Mouse (Mus musculus) lung, postnatal 14 days (tissue): Measurements from ENCODE around the gene Ccdc130.

Source experiments
- DNase-seq: peaks from one replicate; pipeline ENCODE4 v3.0.0; 2021

The Ccdc130 gene

DNA sequence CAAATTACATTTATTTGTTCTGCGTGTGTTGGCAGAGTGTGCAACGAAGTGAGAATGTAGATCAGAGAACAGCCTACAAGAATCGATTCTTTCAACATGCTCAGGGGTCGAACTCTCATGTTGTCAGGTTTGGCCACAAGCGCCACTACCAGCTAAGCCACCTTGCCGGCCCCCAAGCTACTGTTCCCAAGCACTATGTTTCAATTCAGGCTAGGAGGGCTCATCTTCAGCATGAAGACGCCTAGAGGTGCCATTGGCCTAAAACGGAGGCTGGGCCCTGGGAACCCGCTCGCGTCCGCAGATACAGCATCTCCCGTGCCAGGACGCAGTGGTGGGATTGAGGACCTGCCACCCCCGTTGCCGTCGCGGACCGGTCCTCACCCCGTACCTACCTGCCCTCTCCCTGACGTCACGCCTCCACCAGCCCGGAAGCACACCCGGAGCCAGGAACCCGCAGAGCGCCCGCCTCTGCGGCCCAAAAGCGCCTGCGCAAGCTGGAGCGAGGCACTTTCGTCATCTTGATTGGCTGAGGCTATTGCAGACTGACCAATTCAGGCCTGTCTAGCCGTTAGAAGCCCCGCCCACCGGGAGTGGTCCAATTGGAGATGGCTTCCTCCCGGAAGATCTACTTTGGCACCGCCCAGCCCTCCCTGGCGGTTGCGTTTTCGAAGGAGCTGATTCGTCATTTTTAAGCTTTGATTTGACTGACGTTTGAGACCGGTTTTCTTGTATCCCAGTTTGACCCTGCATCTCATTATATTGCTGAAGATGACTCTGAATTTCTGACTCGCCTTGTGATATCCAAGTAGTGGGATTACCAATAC, at the start of gene Ccdc130:
Ccdc130 (minus strand) TSS at position 431 of the 824 bp plus-strand sequence.
- DNase-seq: peak; percentile 100

DNA sequence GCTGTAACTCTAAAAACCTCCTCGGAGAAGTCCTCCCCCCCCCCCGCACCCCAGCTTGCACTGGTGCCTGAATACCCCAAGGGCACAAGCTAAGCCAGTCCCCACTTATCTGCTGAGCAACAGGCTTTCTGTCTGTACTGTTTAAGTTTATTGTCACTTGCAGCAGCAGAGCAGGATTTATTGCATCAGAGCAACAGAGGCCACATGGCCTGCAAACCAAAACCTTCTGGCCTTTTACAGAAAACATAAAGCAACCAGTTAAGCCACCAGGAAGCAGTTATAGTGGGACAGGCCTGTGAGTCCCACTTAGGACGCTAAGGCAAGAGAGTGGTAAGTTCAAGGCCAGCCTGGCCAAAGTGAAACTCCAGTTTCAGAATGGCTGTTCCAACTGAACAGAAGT, 38.2 kb upstream of the Ccdc130 start:
- DNase-seq: no peak

DNA sequence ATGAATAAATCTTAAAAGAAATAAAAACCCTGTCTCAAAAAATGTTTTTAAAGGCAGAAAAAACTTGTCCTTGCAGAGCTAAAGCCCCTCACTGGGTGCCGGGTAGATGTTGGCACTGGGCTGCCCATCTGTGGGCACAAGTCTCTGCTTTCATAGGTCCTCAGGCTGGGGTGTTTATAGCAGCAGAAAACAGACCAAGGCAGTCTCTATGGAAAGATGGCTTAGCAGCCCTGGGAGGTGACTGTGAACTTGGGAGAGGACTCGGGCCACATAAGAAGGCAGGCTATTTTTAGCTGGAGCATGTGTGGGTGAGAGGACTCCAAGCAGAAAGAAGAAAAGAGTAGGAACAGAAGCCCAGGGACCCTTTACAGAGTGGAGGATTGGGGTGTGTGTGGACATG, 33.8 kb upstream of the Ccdc130 start:
- DNase-seq: no peak

DNA sequence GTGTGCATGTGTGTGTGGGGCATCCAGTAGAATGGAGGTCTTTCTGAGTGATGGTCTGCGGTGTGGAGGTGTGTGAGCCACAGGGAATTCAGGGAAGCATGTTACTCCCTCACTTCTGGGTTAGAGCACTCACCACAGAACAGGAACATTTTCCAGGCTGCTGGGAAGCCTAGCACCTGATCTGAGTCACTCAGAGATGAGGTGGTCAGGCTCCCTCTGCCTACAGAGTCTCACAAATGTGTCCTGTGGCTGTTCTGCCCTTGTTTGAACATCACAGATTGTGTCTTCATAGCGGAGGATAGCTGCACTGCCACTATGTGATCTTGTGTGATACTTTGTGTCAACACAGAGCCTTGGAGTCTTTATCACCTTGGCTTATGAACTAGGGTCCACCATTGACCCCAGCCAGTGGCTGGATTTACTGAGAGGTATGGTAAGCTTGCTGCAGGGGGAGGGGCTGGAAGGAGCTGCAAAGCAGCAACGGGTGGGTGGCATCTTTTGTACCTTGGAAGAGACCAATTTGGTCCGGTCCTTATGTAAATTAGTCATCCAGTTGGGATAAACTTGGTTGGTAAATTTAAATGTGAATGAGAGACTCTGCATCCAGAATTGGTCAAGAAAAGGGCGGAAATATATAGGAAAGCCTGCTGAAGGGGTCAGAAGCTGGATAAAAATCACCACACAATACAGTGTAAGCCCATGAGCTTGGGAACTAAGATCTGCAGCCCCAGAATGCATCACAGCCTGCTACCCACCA, 27.0 kb upstream of the Ccdc130 start:
- DNase-seq: no peak

DNA sequence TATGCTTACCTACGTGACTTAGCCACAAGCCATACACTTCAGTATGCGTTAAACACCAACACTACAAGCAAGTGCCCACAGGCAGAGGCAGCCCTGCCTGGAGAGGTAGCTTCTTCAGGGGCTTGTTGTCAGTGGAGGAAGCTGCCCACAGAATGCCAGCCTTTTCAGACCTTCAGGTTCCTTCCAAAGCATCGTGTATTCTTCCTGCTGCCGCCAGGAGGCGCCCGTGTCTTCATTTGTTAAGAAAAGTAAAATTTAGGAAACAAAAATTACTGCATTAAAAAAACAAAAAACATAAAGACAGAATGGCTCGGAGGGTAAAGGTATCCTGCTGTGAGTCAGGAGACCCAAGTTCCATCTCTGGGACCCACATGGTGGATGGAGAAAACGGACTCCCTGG, 21.5 kb upstream of the Ccdc130 start:
- DNase-seq: peak; percentile 59

DNA sequence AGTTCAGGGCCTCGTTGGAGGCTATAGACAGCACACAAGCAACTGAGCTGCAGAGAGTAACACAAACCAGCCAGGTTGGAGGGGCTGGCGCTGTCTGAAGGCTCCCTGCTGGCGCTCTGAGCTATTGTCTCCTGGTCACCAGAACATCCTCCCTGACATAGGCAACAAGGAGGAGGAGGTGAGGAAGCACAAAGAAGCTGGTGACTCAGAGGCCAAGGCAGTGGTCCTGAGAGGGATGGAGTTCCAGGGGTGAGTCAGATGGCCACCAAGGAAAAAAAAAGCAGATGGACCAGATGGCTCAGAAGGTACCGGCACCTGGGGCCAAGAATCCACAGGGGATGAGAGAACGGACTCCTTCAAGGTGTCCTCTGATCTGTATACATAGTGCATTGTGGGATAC, 20.9 kb upstream of the Ccdc130 start:
- no peak for DNase-seq

DNA sequence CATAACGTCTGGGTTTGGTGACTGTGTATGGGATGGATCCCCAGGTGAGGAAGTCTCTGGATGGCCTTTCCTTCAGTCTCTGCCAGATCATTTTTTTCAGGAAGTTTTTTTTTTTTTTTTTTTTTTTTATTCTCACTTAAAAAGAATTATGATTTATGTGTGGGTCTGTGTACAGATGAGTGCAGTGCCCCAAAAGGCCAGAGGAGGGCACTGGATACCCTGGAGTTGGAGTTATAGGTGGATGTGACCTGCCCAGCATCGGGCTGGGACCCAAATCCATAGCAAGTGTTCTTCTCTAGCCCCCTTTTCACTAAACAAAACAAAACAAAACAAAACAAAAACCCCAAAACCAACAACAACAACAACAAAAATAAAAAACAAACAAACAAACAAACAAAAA, 18.7 kb upstream of the Ccdc130 start:
- no peak for DNase-seq

DNA sequence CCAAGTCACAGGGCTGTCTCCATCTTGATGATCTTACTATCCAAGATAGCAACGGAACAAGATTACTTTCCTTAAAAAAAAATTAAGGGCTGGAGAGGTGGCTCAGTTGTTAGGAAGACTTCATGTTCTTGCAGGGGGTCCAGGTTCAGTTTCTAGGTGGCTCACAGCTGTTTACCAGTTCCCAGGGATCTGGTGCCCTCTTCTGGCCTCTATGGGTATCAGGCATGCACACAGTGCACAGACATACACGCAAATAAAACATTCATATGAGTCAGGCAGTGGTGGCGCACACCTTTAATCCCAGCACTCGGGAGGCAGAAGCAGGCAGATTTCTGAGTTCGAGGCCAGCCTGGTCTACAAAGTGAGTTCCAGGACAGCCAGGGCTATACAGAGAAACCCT, 15.5 kb upstream of the Ccdc130 start:
- DNase-seq: peak; percentile 70

DNA sequence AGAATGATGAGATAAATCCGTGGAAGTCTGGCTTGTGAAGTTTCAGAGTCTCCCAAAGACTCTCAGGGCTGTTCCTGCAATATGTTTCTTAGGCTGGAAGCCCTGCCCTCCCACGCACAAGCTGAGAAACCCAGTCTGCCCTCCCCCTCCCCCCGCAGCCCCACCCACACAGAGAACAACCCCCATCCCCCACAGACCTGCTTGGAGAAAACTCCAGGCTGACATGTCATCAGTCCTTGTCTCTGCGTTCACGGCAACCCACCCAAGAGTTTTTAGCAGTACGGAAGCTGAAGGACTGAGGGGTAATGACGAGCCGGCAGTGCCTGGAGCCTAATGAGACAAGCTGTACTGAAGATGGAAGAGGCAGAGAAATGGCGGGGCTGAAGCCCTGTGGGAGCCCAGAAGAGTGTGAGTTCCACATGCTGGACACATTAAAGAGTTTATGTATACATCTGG, 14.5 kb upstream of the Ccdc130 start:
- peak; percentile 52 for DNase-seq

DNA sequence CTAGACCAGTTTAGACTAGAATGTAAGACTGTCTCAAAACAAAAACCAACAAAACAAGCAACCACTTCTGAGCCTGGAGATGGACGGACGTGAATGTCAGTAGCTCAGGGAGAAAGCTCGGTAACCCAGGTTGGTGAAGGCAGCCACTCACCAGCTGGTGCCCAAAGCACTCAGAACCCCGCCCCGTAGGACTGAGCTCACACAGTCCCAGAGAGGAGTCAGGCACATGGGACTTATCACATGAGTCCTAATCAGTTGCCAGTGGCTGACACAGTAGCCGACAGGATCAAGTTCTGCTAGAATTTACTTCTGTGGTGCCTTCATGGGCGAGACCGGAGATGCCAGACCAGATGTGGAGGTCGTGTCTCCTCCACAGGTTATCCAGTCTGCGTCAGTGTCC, 10.6 kb upstream of the Ccdc130 start:
- no peak for DNase-seq

DNA sequence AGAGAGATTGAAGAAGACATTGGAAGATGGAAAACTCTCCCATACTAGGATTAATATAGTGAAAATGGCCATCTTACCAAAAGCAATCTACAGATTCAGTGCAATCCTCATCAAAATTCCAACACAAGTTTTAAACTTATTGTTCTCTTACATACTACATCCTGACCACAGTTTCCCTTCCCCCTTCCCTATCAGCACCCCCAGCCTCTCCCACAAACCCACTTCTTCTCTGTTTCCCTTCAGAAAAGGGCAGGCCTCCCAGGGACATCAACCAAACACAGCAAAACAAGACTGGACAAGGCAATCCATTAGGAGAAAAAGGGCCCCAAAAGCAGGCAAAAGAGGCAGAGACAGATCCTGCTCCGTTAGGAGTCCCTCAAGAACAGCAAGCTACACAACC, 6.3 kb upstream of the Ccdc130 start:
- no peak for DNase-seq

DNA sequence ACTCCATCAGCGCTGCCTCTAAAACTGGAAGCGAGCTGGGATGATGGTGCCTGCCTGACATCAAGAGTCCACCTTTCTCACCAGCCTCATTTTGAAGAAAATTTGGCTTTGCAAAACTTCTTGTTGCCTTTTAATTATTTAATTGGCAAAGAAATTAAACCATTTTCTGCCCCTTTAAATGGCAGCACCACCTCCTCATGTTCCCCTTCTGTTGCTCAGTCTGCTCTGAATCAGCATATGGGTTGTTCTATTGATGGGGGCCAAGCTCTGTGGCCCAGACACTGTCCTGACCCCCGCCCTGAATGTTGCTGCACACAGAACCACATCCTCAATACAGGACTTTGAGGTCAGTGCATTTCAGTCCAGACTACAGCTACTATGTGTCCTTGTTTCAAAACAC, 3.8 kb upstream of the Ccdc130 start:
- no peak for DNase-seq

DNA sequence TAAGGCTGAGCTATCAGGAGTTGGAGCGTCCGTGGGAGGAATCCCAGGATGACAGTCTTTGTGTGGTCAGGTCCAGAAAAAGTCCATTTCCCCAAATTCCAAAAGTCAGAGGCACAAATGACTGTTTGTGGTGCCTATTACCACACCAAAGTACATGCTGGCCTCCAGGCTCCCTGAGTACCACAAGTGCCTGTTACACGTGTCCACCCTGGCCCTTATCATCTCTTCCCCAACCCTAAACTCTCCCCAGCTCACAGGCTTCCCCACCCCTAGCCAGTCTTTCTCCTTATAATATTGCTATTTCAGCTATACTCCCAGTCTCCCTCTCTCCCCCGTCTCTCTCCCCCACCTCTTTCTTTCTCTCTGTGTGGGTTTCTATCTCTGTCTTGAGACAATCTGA, 2.1 kb upstream of the Ccdc130 start:
- DNase-seq: no peak

DNA sequence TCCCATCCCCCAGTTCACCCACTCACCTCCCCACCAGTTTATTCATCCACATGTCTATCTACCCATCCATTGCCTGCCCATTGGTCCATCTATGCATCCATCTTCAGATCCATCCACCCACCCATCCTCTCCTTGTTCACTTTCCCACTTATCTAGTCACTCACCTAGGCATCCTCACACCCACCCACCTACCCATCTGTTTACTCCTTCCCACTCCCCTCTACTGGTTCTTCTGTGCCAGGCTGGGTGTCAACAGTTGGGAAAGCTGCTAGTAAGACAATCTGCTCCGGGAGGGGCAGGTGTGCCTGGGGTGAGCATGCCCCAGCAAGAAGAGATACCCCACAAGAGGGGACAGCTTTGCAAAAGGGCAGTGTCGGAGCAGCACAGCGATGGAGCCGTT, 9.1 kb downstream of the Ccdc130 start:
- no peak for DNase-seq

DNA sequence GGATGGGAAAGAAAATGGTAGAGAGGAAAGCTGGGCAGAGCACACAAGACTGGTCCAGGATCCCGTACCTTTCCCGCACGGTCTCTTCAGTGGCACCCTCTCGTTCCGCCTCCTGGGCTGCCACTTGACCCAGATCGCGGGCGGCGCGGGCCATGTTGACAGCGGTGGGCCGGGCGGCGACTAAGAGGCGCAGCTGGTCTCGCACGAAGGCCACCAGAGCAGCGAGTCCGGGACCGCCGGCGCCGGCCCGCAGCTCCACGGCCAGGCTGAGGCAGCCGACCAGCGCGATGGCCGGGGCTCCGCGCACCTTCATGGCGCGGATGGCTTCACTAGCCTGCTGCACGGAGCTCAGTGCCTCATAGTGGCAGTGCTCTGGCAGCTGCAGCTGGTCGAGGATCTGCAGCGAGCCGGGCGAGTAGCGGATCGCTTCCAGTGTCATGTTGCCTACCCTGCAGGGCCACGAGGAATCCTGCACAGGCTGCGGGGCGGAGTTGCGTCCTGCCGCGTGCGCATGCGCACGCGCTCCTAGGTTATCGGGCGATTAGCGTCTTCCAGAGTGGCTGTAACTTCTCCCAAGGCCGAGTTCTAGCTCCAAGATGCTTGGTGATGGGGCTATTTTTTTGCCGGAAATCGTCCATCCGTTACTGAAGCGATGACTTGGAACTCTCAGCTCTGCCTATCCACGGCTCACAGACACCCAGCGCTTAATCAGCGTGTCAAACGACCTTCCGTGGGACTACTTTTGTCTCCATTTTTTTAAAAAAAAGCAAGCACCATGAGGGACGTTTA, 13.2 kb downstream of the Ccdc130 start, which contains the start of gene Mri1:
Mri1 (minus strand) TSS at position 505 of the 789 bp plus-strand sequence.
- DNase-seq: peak; percentile 81

DNA sequence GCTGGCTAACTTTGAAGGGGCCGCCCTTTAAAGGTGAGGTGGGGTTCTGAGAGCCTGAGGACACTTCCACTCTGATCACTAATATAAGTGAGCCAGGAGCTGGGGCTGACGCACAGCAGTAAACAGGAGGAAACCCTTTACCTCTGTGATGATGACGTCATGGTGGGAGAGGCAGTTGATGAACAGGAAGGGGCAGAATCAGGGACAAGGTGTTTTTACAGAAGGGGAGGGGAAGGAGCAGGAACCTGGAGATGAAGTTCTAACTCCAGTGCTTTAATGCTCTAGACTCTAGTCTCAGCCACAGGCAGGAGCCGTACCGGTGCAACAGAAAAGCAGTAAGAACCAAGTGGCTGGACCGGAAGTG, 13.7 kb downstream of the Ccdc130 start:
- peak; percentile 41 for DNase-seq

DNA sequence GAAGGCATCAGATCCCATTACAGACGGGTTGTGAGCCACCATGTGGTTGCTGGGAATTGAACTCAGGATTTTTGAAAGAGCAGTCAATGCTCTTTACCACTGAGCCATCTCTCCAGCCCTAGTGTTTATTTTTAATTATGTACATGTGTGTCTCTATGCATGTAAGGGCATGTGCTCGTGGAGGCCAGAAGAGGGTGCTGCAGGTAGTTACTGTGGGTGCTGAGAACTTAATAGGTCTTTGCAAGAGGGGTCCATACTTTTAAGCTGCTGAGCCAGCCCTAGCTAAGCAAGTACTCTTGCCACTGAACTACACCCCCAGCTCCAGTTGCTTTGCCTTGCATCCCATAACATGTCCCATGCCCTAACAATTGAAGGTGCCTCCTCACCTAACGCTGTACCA, 14.3 kb downstream of the Ccdc130 start:
- no peak for DNase-seq

DNA sequence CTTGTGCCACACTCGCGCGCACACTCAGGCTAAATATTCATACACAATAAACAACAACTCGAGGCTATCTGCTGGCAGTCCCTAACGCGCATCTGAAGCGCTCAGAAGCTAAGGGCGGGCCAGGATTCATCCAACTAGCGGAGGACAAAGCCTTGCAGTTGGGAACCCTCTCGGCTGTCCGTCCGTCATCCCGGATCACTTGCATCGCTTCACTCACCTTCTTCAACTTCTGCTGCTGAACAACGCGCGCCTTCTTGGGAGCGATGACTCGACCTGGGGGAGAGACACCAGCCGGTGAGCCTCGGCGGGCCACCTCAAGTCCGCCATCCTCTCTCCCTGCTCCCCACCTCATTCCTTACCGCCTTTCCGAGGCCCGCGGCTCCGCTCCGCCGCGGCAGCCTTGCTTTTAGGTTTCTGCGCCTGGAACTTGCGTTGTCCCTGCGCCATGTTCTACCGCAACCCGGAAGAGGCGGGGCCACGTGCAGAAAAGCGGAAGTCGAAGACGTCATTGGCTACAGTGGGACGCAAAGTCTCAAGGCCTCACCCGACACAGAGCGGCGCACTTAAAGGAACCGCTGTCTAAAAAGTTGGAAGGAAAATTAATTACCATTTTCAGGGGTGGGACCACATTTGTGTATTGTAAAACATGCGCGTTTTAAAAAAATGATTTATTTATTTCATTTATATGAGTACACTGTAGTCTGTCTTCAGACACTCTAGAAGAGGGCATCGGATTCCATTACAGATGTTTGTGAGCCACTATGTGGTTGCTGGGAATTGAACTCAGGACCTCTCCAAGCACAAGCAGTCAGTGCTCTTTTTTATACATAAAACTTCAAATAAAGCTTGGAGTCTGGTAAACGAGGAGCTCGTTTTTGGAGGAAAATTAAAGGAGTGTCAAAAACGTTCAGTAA, 20.7 kb downstream of the Ccdc130 start, which contains the start of gene D8Ertd738e:
D8Ertd738e (minus strand) TSS at position 463 of the 914 bp plus-strand sequence.
- peak; percentile 88 for DNase-seq

DNA sequence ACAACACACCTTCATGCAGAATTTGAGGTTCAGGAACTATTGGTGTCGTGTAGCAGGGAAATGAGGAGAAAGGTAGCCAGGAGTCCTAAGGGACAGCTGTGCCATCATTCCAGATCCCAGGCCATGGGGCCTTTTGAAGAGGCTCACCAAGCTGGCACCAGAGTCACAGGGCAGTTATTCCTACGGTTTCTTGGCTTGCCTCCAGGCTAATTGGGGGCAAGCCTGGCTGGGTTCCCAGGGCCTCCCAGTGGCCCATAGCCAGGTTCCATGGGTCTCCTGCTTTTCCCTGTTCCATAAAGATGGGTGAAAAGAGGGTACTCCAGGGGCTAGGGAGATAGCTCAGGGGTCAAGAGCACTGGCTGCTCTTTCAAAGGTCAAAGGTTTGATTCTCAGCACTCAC, 28.4 kb downstream of the Ccdc130 start:
- DNase-seq: no peak

DNA sequence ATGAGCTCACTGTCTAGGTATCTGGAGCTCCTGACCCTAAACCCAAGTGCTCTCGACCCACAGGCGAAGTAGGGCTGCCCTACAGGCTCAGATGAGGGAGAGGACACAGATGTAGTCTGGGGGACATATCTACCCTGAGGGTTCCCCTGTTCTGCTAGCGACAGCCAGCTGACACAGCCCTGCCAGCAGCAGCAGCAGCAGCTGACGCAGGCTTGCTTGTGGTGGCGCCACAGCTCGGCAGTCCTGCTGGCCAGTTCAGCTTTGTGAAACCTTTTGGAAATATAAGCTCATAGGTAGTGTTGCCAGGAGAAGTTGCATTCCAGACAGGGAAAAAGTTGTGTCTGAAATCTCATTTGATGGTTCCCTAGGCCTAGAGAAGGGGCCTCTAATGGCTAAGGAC, 29.0 kb downstream of the Ccdc130 start:
- no peak for DNase-seq

DNA sequence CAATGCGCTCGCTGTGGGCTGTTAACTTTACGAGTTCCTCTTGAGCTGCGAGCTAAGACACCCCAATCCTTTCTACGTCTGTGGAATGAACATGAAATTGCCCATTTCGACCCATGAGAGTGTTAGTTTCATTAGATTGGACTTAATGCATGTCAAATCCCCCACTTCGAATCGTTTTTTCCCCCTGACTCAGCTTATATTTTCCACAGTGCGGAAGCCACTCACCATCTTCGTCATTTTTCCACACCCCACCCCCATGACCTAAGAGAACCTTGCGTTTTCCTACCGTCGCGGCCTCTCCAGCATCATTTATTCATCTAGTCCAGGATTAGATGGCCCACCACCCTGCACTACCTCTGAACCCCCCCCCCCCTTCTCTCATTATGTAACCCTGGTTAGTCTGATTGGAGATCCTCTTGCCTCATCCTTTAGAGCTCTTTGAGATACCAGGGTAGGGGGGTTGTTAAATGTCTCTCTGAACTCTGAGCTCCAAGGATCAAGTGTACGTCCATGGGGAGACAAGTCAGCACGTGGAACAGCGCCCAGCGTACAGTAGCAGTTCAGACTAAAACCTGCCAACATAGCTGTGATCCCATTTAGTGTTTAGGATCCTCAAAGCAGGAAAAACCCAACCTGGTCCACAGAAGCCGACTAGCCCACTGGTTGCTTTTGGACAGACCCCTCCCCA, 32.5 kb downstream of the Ccdc130 start:
- no peak for DNase-seq
